Mouse (Mus musculus) liver, embryonic 14.5 days (tissue): ENCODE results near the gene Agbl1.

Experiments
- CTCF ChIP-seq: IDR thresholded peaks from 2 replicates; pipeline ENCODE4 v1.5.1; 2016; ENCODE audit warnings: antibody characterized with exemption, low read depth, control low read depth
- EP300 ChIP-seq: IDR thresholded peaks from 2 replicates; pipeline ENCODE4 v1.6.1; 2016; ENCODE audit warnings: antibody characterized with exemption, low read depth

DNA sequence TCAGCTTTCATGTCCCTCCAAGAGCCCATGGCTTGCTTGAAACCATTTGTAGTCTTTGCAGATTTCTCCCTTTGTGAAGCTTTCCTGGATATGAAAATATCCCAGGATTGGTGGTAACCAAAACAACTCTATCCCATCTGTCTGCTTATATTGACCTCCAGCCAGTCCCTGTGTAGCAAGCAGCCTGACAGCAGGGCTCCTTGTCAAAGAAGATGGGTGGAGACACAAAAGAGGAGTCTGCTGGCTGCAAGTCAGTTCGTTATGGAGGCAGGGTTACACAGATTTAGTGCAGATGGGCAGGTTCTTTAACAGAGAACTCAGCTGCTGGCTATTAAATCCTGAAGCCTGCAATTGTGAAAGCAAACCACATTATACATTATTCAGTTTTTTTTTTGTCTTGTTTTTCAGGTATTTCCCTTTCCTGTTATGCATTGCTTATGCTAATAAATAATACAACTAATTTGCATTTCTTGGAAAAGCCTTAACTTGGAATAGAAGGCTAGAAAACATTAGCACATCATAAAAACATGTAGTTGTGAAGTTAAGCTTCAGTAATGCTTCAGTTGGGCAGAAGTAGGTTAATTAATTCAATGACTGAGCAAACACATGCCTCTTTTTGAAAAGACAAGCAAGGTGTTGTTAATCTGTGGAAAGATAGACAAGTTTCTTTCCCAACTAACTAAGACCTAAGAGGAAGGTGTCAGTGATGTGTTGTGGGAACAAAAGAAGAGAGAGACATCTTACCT lies 559.0 kb downstream of the Agbl1 start:
- TF ChIP-seq EP300 (no peak), CTCF (no peak)
